Mouse (Mus musculus) embryo, embryonic 9.5 days (tissue): ENCODE data around the gene Tspan5.
A peak's percentile ranks its signal among the peaks of the same experiment; 100 is the strongest.

Experiments used
- DNase-seq: peaks from one replicate; pipeline ENCODE4 v3.0.0-alpha.2; 2017; ENCODE audit errors: extremely low spot score

The Tspan5 gene

DNA sequence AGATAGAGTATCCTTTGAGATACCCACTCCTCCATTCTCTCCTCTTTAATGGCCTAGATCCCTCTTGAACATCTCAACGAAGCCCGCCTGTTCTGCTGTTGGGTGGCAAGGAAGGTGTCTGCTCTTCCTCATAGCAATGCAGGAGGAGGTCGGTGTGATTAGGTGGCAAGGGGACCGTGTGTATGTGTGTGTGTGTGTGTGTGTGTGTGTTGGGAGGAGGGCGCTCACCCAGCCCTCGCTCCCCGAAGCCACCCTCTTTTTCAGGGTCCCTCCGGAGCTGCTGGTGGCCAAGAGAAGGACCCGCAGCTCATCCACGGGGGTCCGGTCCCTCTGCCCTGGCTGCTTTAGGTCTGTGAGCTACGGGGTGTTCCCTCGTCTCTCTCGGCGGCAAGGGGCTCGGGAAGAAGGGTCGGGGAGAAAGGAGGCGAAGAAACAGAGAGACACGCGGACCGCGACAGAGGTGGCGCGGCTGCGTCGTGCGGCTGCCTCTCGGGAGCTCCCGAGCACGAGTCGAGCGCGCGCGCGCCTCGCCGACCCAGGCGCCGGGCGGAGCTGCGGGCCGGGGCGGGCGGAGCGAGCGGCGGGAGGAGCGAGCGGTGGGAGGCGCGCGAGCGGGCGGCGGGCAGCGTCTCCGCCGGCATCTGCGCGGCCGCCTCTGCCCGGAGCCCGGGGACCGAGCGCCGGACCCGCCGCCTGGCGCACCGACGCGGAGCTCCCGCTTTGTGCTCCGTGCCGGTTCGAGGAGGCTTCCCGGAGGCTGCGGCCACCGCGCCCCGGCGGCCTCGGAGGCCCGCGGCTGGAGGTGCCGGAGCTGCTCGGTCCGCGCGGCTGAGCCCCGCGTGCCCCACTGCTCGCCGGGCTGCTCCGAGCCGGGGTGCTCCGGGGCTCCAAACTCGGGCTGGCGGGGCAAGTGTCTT is at the start of gene Tspan5:
Gene Tspan5 (plus strand): TSS at position 547 of the 917 bp plus-strand sequence.
- DNase-seq, result peak; percentile 79

DNA sequence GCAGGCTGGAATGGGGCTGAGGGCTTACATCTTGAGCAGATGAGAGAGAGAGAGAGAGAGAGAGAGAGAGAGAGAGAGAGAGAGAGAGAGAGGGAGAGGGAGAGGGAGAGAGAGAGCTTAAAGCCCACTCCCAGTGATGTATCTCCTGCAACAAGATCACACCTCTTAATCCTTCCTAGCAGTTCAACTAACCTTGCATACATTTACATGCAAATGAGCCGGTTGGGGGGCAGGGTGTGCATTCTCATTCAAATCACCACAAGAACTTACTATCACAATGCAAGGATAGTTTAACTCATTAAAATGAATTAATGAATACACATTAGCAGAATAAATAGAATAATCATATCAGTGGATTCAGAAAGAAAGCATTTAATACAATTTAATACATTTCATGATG is 49.7 kb upstream of the Tspan5 start:
- no peak for DNase-seq

GRCm38 (mm10) chr3:138703399-138703798 is 38.6 kb upstream of the Tspan5 start:
- no peak for DNase-seq

GRCm38 (mm10) chr3:138704469-138704868 is 37.5 kb upstream of the Tspan5 start:
- DNase-seq, result no peak

- DNase-seq, result no peak
Observed at GRCm38 (mm10) chr3:138705875-138706274, 36.1 kb upstream of the Tspan5 start.

- DNase-seq, result no peak
Observed at GRCm38 (mm10) chr3:138709183-138709582, 32.8 kb upstream of the Tspan5 start.

DNA sequence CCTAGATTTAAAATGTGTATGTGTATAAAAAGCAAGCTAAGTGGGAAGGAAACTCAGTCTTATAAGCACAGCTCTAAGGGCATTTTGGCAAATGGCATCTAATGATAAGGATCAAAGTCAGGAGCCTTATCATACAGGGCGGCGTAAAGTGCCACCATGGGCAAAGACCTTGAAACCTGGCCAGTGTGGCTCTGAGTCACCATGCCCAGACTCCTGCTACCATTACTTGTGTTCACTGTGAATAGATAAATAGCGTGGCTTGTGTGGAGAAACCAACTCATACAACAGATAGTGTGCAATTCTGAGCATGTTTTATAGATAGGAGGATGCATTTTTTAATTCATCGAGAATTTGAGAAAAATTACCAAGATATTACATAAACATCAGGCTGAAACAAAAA is 30.0 kb upstream of the Tspan5 start:
- no peak for DNase-seq

DNA sequence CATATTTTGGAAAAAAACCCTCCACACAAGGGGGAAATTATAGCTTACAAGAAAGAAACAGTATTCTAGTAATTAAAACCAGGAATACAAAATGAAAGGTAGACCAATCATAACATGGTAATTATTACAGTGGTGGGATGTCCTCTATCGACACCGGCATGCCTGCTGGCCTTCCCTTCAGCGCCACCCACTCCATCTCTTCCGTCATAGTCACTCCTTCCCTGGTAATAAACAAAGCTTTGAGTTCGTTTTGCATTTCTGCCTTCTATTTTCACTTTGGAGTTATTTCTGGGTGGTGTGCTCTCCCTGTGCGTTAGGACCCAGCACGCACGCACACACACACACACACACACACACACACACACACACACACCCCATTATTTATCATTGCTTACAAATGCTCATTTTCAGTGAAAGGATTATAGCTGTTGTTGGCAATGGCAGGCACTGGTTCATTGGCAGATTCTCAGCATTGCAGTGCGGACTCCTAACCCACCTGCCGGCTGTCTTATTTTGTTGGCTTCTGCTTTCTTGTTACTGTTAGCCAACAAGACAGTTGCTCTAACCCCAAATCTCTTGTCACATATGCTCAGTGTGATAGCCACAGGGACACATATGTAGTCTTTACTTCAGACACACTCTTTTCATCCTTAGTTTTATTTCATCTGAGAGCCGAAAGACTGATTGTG is 29.4 kb upstream of the Tspan5 start:
- no peak for DNase-seq

DNA sequence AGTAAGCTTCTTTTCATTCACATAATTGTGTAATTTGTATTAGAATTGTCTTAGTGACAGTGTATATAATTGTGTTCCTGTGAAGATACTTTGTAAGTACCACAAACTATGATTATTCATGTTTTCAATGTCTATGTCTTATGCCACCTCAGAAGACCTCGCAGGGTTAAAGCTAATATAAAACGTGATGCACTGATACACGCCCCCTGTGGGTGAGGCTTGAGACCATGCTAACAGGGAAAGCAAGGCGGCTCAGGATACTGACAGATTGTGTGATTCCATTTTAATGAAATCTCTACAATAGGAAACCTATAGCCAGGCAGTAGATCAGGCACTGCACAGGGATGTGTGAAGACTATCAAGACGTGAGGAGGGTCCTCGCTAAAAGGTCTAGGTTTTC is 28.9 kb upstream of the Tspan5 start:
- DNase-seq, result no peak

DNA sequence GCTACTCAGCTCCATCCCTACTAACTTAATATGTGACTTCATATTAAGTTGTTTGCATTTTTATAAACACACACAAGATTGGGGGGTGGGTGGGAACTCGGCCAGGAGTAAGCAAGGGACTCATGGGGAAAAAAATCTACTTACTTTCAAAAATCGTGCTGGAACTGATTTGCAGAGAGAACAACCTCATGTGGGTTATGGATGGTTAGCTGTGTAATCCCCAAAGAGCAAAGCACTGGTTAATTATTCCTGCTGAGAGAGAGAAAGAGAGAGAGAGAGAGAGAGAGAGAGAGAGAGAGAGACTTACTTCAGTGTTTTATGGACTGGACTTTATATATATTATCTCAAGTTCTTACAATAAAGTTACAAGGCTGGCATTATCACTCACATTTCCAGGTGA is 27.2 kb upstream of the Tspan5 start:
- no peak for DNase-seq

DNA sequence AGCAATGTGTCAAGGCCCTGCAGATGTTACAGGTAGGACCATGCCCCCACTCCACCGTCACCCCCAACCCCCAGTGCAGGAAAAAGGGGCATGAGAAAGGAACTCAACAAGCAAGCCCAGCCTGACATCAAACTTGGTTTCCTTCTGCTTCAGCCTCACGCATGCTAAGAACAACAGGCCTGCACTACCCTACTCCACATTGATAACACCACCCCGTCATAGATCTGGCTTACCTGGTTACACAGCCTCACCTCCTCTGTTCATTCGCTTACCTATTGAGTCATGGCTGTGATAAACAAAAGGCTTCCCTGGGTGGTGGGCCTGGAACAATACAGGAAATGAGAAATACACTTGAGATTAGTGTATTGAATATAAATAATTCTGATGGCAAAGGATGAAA is 26.8 kb upstream of the Tspan5 start:
- DNase-seq, result no peak

- no peak for DNase-seq
Observed at GRCm38 (mm10) chr3:138717040-138717439, 25.0 kb upstream of the Tspan5 start.

- no peak for DNase-seq
Observed at GRCm38 (mm10) chr3:138722152-138722551, 19.8 kb upstream of the Tspan5 start.

DNA sequence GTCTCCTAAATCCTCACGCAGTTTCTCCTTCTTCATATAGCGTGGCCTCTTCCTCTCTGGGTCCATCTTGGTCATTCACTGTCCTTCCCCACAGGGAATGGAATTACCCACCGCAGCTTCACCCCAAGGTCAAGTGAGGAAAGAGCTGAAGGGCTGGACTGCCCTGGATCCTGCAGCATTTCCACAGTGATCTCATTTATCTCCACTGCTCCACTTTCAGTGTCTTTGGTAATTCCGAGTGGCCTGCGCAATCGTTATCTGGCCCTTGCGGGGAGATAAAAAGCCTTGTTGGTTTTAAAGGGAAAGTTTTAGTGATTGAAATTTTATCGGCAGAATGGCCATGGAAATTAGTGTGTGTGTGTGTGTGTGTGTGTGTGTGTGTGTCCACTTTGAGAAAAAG is 14.4 kb upstream of the Tspan5 start:
- DNase-seq, result no peak

GRCm38 (mm10) chr3:138728840-138729239 is 13.2 kb upstream of the Tspan5 start:
- no peak for DNase-seq

DNA sequence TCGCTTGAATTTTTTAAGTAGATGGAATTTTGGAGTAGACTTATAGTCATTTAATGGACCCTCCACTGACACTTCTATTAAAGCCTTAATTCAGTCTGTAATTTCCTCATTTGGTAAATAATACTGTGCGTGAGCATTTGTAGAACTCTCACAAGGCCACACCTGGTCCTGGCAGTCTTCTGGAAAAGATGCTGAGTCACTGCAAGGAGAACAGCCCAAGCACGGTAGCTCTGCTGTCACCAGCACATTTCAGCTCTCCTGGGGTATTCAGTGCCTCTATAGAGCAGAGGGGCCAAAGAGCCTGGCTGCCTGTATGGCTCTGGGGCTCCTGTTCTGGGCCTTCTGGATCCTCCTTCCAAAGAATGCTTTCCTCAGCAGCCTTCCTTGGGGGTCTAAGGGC is 11.2 kb upstream of the Tspan5 start:
- DNase-seq, result no peak

DNA sequence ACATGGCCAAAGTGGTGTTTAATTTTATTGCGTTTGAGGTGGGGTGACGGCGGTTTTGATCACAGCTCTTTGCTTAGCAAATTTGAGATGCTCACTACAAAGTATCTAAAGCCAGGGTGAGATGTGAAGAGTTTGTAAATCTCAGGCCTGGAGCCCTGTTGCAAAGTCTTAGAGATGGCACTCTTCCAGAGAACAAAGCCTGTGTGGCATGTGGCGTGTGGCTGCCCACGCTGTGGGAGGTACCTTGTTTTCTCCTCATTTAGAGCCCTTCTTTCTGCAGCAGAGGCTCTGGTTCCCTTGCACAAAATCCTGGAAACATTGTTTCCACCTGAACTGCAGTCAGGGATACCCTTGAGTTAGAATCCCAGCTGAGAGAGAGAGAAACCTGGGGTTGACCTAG is 6.2 kb upstream of the Tspan5 start:
- no peak for DNase-seq

GRCm38 (mm10) chr3:138739150-138739700 is 2.8 kb upstream of the Tspan5 start:
- DNase-seq, result no peak

DNA sequence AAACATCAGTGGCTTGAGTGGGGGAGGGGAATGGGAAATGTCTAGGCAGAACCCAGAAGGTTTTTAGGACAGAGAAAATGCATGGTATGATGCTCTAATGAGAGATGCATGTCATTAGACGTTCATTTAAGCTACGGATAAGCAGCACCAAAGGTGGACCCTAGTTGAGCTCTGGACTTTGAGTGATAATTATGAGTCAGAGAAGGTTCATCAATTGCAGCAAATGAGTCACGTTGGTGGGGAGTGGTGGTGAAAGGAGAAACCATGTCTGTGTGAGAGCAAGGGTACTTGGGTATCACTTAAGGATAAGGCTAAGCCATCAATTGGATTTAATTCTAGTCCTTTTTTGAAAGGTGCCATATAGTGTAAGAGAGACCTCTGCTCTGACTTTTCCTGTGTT is 1.7 kb upstream of the Tspan5 start:
- DNase-seq, result no peak

- DNase-seq, result no peak
Observed at GRCm38 (mm10) chr3:138740843-138741540, 1.0 kb upstream of the Tspan5 start.

- DNase-seq, result peak; percentile 67
Observed at GRCm38 (mm10) chr3:138742566-138742930, 553 bp downstream of the Tspan5 start.

DNA sequence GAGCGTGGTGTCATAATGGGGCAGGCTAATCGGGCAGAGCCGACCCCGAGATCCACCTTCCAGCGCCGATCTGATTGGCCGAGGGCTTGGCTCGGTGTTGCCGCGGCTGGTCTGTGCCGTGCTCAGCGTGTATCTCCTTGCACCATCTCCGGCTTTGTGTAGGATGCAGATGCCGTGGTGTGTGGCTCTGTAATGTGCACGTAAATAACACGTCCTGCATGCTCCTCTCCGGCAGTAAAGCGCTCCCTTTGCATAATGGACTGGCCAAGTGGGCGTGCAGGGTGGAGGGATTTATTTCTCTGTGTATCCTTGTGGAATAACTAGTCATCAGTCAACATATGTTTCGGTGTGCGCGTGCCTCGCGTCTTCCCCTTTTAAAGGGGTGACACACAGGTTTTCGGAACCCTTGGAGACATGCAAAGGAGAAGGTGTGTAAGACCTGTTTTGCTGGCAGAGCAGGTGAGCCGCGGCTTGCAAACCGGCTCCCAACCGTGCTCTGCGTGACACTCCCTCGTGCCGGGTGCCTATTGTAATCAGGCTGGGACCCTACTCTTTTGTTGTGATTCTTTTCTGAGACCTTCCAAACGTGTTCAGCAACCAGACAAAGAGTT is 1.2 kb downstream of the Tspan5 start:
- DNase-seq, result peak; percentile 85
